Mouse (Mus musculus): ENCODE results near the gene Dock9. TPM values are rescaled to one million over a fixed set of nuclear protein-coding genes. Genes with fewer than 3 reads are reported as not detected.

Gene Dock9
- polyA plus RNA-seq, 1 experiment from 2014 or later, result 14.3 TPM

GRCm38 (mm10) chr14:121579055-121579454, 218.6 kb downstream of the Dock9 start:
- ATAC-seq (ENCODE audit: low FRiP score, low TSS enrichment), result no peak
- Histone ChIP-seq H3K4me2 (replicated peaks; ENCODE audit: low read depth, low read length) (no peak overlapping the region), H3K27ac (ENCODE audit: low read depth, low read length) (no peak overlapping the region), H3K36me3 (ENCODE audit: control insufficient read depth, insufficient read depth, low read length) (peaks cover 13% of the 10 kb centered on the region; the same call in 1 of the 2 replicates), H3K4me3 (ENCODE audit: low read length) (no peak overlapping the region), H3K27me3 (ENCODE audit: control insufficient read depth, insufficient read depth, low read length) (no peaks in the 10 kb centered on the region), H3K9ac (ENCODE audit: low read depth, low read length) (no peak overlapping the region), H3K9me3 (ENCODE audit: control insufficient read depth, low read length) (no peaks in the 10 kb centered on the region), H3K4me1 (ENCODE audit: control insufficient read depth, insufficient read depth, low read length) (no peaks in the 10 kb centered on the region)
- 39% methylated on average over 3 of the region's 3 CpGs for WGBS

- Histone ChIP-seq H3K36me3 (ENCODE audit: control insufficient read depth, insufficient read depth, low read length) (peaks cover 2% of the 10 kb centered on the region; the same call in 1 of the 2 replicates), H3K9me3 (ENCODE audit: control insufficient read depth, low read length) (no peaks in the 10 kb centered on the region)
Measured at GRCm38 (mm10) chr14:121573391-121573790, 224.2 kb downstream of the Dock9 start.

GRCm38 (mm10) chr14:121566794-121567201, 230.8 kb downstream of the Dock9 start:
- Histone ChIP-seq H3K9me3 (ENCODE audit: control insufficient read depth, low read length) (no peaks in the 10 kb centered on the region), H3K36me3 (ENCODE audit: control insufficient read depth, insufficient read depth, low read length) (0 out of 2 replicates have a peak, but pooled peaks cover under 1% of the 10 kb centered on the region), H3K9ac (ENCODE audit: low read depth, low read length) (no peak overlapping the region), H3K4me2 (replicated peaks; ENCODE audit: low read depth, low read length) (no peak overlapping the region), H3K27me3 (ENCODE audit: control insufficient read depth, insufficient read depth, low read length) (no peaks in the 10 kb centered on the region), H3K4me1 (ENCODE audit: control insufficient read depth, insufficient read depth, low read length) (no peaks in the 10 kb centered on the region), H3K4me3 (ENCODE audit: low read length) (no peak overlapping the region), H3K27ac (ENCODE audit: low read depth, low read length) (no peak overlapping the region)
- no peak for ATAC-seq (ENCODE audit: low FRiP score, low TSS enrichment)
- 54% methylated on average over 9 of the region's 9 CpGs for WGBS

More at GRCm38 (mm10) chr14:121573391-121573790, 224.2 kb downstream of the Dock9 start:
- H3K4me3 ChIP-seq (ENCODE audit: low read length), result no peak overlapping the region
- H3K27me3 ChIP-seq (ENCODE audit: control insufficient read depth, insufficient read depth, low read length), result no peaks in the 10 kb centered on the region
- no peak overlapping the region for H3K9ac ChIP-seq (ENCODE audit: low read depth, low read length)
- no peak overlapping the region for H3K4me2 ChIP-seq (replicated peaks; ENCODE audit: low read depth, low read length)
- no peak for ATAC-seq (ENCODE audit: low FRiP score, low TSS enrichment)
- WGBS, result 73% methylated on average over 5 of the region's 5 CpGs
- H3K4me1 ChIP-seq (ENCODE audit: control insufficient read depth, insufficient read depth, low read length), result no peaks in the 10 kb centered on the region
- no peak overlapping the region for H3K27ac ChIP-seq (ENCODE audit: low read depth, low read length)

GRCm38 (mm10) chr14:121565930-121566329, 231.7 kb downstream of the Dock9 start:
- no peak overlapping the region for H3K9ac ChIP-seq (ENCODE audit: low read depth, low read length)
- no peak overlapping the region for H3K4me3 ChIP-seq (ENCODE audit: low read length)
- no peak for ATAC-seq (ENCODE audit: low FRiP score, low TSS enrichment)
- H3K27ac ChIP-seq (ENCODE audit: low read depth, low read length), result no peak overlapping the region
- no peak overlapping the region for H3K4me2 ChIP-seq (replicated peaks; ENCODE audit: low read depth, low read length)
- 81% methylated on average over 6 of the region's 6 CpGs for WGBS
- no peaks in the 10 kb centered on the region for H3K9me3 ChIP-seq (ENCODE audit: control insufficient read depth, low read length)
- H3K27me3 ChIP-seq (ENCODE audit: control insufficient read depth, insufficient read depth, low read length), result no peaks in the 10 kb centered on the region
- H3K36me3 ChIP-seq (ENCODE audit: control insufficient read depth, insufficient read depth, low read length), result peaks cover 9% of the 10 kb centered on the region; the same call in 1 of the 2 replicates
- H3K4me1 ChIP-seq (ENCODE audit: control insufficient read depth, insufficient read depth, low read length), result no peaks in the 10 kb centered on the region

- Histone ChIP-seq H3K36me3 (ENCODE audit: control insufficient read depth, insufficient read depth, low read length) (peaks cover 11% of the 10 kb centered on the region; the same call in 1 of the 2 replicates), H3K4me2 (replicated peaks; ENCODE audit: low read depth, low read length) (no peak overlapping the region), H3K27me3 (ENCODE audit: control insufficient read depth, insufficient read depth, low read length) (no peaks in the 10 kb centered on the region), H3K4me1 (ENCODE audit: control insufficient read depth, insufficient read depth, low read length) (no peaks in the 10 kb centered on the region), H3K4me3 (ENCODE audit: low read length) (no peak overlapping the region), H3K9ac (ENCODE audit: low read depth, low read length) (no peak overlapping the region), H3K9me3 (ENCODE audit: control insufficient read depth, low read length) (no peaks in the 10 kb centered on the region), H3K27ac (ENCODE audit: low read depth, low read length) (no peak overlapping the region)
- WGBS, result 46% methylated on average over 7 of the region's 7 CpGs
- ATAC-seq (ENCODE audit: low FRiP score, low TSS enrichment), result no peak
Measured at GRCm38 (mm10) chr14:121564656-121565055, 233.0 kb downstream of the Dock9 start.

GRCm38 (mm10) chr14:121563954-121564353, 233.7 kb downstream of the Dock9 start:
- H3K36me3 ChIP-seq (ENCODE audit: control insufficient read depth, insufficient read depth, low read length), result peaks cover 11% of the 10 kb centered on the region; the same call in 1 of the 2 replicates

GRCm38 (mm10) chr14:121559026-121559425, 238.6 kb downstream of the Dock9 start:
- H3K9ac ChIP-seq (ENCODE audit: low read depth, low read length), result no peak overlapping the region
- H3K9me3 ChIP-seq (ENCODE audit: control insufficient read depth, low read length), result no peaks in the 10 kb centered on the region
- no peak for ATAC-seq (ENCODE audit: low FRiP score, low TSS enrichment)
- WGBS, result 83% methylated on average over 13 of the region's 13 CpGs
- H3K4me3 ChIP-seq (ENCODE audit: low read length), result no peak overlapping the region
- H3K36me3 ChIP-seq (ENCODE audit: control insufficient read depth, insufficient read depth, low read length), result peaks cover 22% of the 10 kb centered on the region; the same call in 1 of the 2 replicates
- no peak overlapping the region for H3K27ac ChIP-seq (ENCODE audit: low read depth, low read length)
- no peaks in the 10 kb centered on the region for H3K4me1 ChIP-seq (ENCODE audit: control insufficient read depth, insufficient read depth, low read length)
- no peaks in the 10 kb centered on the region for H3K27me3 ChIP-seq (ENCODE audit: control insufficient read depth, insufficient read depth, low read length)
- H3K4me2 ChIP-seq (replicated peaks; ENCODE audit: low read depth, low read length), result no peak overlapping the region

More at GRCm38 (mm10) chr14:121563954-121564353, 233.7 kb downstream of the Dock9 start:
- Histone ChIP-seq H3K27ac (ENCODE audit: low read depth, low read length) (no peak overlapping the region), H3K27me3 (ENCODE audit: control insufficient read depth, insufficient read depth, low read length) (no peaks in the 10 kb centered on the region), H3K9me3 (ENCODE audit: control insufficient read depth, low read length) (no peaks in the 10 kb centered on the region), H3K9ac (ENCODE audit: low read depth, low read length) (no peak overlapping the region), H3K4me1 (ENCODE audit: control insufficient read depth, insufficient read depth, low read length) (no peaks in the 10 kb centered on the region), H3K4me3 (ENCODE audit: low read length) (no peak overlapping the region), H3K4me2 (replicated peaks; ENCODE audit: low read depth, low read length) (no peak overlapping the region)
- 76% methylated on average over 4 of the region's 4 CpGs for WGBS
- ATAC-seq (ENCODE audit: low FRiP score, low TSS enrichment), result no peak

- Histone ChIP-seq H3K27ac (ENCODE audit: low read depth, low read length) (no peak overlapping the region), H3K36me3 (ENCODE audit: control insufficient read depth, insufficient read depth, low read length) (peaks cover 20% of the 10 kb centered on the region; the same call in 1 of the 2 replicates), H3K9ac (ENCODE audit: low read depth, low read length) (no peak overlapping the region), H3K27me3 (ENCODE audit: control insufficient read depth, insufficient read depth, low read length) (no peaks in the 10 kb centered on the region), H3K4me3 (ENCODE audit: low read length) (no peak overlapping the region), H3K9me3 (ENCODE audit: control insufficient read depth, low read length) (no peaks in the 10 kb centered on the region), H3K4me1 (ENCODE audit: control insufficient read depth, insufficient read depth, low read length) (no peaks in the 10 kb centered on the region), H3K4me2 (replicated peaks; ENCODE audit: low read depth, low read length) (no peak overlapping the region)
- ATAC-seq (ENCODE audit: low FRiP score, low TSS enrichment), result no peak
- 88% methylated on average over 21 of the region's 21 CpGs for WGBS
Measured at GRCm38 (mm10) chr14:121556401-121557315, 241.0 kb downstream of the Dock9 start.

- peaks cover 15% of the 10 kb centered on the region; the same call in 1 of the 2 replicates for H3K36me3 ChIP-seq (ENCODE audit: control insufficient read depth, insufficient read depth, low read length)
- no peak for ATAC-seq (ENCODE audit: low FRiP score, low TSS enrichment)
Measured at GRCm38 (mm10) chr14:121553785-121554184, 243.9 kb downstream of the Dock9 start.

More at GRCm38 (mm10) chr14:121553785-121554184, 243.9 kb downstream of the Dock9 start:
- Histone ChIP-seq H3K9ac (ENCODE audit: low read depth, low read length) (no peak overlapping the region), H3K4me1 (ENCODE audit: control insufficient read depth, insufficient read depth, low read length) (no peaks in the 10 kb centered on the region), H3K4me2 (replicated peaks; ENCODE audit: low read depth, low read length) (no peak overlapping the region), H3K27ac (ENCODE audit: low read depth, low read length) (no peak overlapping the region), H3K4me3 (ENCODE audit: low read length) (no peak overlapping the region), H3K27me3 (ENCODE audit: control insufficient read depth, insufficient read depth, low read length) (no peaks in the 10 kb centered on the region), H3K9me3 (ENCODE audit: control insufficient read depth, low read length) (no peaks in the 10 kb centered on the region)
